Mouse (Mus musculus) heart, adult 18-20 months (tissue): ENCODE measurements around the gene Bclaf1. TPM values are rescaled to one million over a fixed set of nuclear protein-coding genes. Genes with fewer than 3 reads are reported as not detected.

Experiments
- DNase-seq, 2 experiments: peaks; one replicate each; pipeline ENCODE4 v3.0.0; 2021 to 2022; ENCODE audit warnings: mixed read lengths in 1 of 2
- long read RNA-seq, 2 experiments: library from polyadenylated mRNA; stranded (forward); transcript quantifications; one replicate each; pipeline ENCODE4 v2.0.0; 2021
- total RNA-seq, 2 experiments: library from RNA; stranded (reverse); gene quantifications; 2 replicates each; pipeline ENCODE4 v1.2.3; 2021

Gene Bclaf1
- 10 to 100 TPM; 38.5 to 55.4 TPM for total RNA-seq
- long read RNA-seq, experiment 1, full-length matches to known transcripts = 9 of 13 reads
- long read RNA-seq, experiment 1, partial matches to known transcripts = 3 of 13 reads
- long read RNA-seq, experiment 1, other reads (novel, unspliced or antisense) = 1 of 13 reads
- long read RNA-seq, experiment 2, full-length matches to known transcripts = 3 of 10 reads
- long read RNA-seq, experiment 2, partial matches to known transcripts = 4 of 10 reads
- long read RNA-seq, experiment 2, other reads (novel, unspliced or antisense) = 3 of 10 reads

GRCm38 (mm10) chr10:20311918-20312735, at the start of gene Bclaf1:
Gene Bclaf1 (plus strand): TSS chr10:20312469.
- DNase-seq = peak; percentile 100

- DNase-seq = no peak
These were observed 49.4 kb upstream of the Bclaf1 start for GRCm38 (mm10) chr10:20262896-20263295.

GRCm38 (mm10) chr10:20264479-20264878, 47.8 kb upstream of the Bclaf1 start:
- DNase-seq = no peak

- DNase-seq = no peak
These were observed 45.2 kb upstream of the Bclaf1 start for GRCm38 (mm10) chr10:20267032-20267431.

- no peak for DNase-seq
These were observed 43.3 kb upstream of the Bclaf1 start for GRCm38 (mm10) chr10:20268945-20269344.

GRCm38 (mm10) chr10:20272380-20272779, 39.9 kb upstream of the Bclaf1 start:
- DNase-seq = no peak

GRCm38 (mm10) chr10:20273278-20273677, 39.0 kb upstream of the Bclaf1 start:
- no peak for DNase-seq

GRCm38 (mm10) chr10:20274022-20274421, 38.2 kb upstream of the Bclaf1 start:
- no peak for DNase-seq

GRCm38 (mm10) chr10:20281456-20281855, 30.8 kb upstream of the Bclaf1 start:
- no peak for DNase-seq

GRCm38 (mm10) chr10:20285289-20285975, 26.8 kb upstream of the Bclaf1 start:
- DNase-seq = peak; percentile 33 to 42

- DNase-seq = peak; percentile 38 to 43
These were observed 26.1 kb upstream of the Bclaf1 start for GRCm38 (mm10) chr10:20285994-20286836.

- DNase-seq = no peak
These were observed 24.9 kb upstream of the Bclaf1 start for GRCm38 (mm10) chr10:20287369-20287768.

GRCm38 (mm10) chr10:20290467-20290883, 21.8 kb upstream of the Bclaf1 start:
- peak; percentile 73 to 95 for DNase-seq

- no peak for DNase-seq
These were observed 16.3 kb upstream of the Bclaf1 start for GRCm38 (mm10) chr10:20295961-20296360.

GRCm38 (mm10) chr10:20298152-20298920, 13.9 kb upstream of the Bclaf1 start:
- peak in 1 of 2 experiments; percentile 33 for DNase-seq

GRCm38 (mm10) chr10:20299114-20299513, 13.2 kb upstream of the Bclaf1 start:
- DNase-seq = no peak

GRCm38 (mm10) chr10:20310969-20311769, 1.1 kb upstream of the Bclaf1 start:
- peak in 1 of 2 experiments; percentile 11 for DNase-seq

GRCm38 (mm10) chr10:20312736-20313301, 550 bp downstream of the Bclaf1 start:
- peak; percentile 91 to 93 for DNase-seq

- DNase-seq = peak in 1 of 2 experiments; percentile 18
These were observed 1.2 kb downstream of the Bclaf1 start for GRCm38 (mm10) chr10:20313447-20313846.

- DNase-seq = no peak
These were observed 1.7 kb downstream of the Bclaf1 start for GRCm38 (mm10) chr10:20313941-20314340.
